Mouse (Mus musculus): ENCODE results near the gene Gm4881.
"Not testable (repeated sequence)": the region's sequence is repeated elsewhere in the genome, so short reads cannot be mapped to it uniquely, and the experiment has no call there.

The Gm4881 gene

DNA sequence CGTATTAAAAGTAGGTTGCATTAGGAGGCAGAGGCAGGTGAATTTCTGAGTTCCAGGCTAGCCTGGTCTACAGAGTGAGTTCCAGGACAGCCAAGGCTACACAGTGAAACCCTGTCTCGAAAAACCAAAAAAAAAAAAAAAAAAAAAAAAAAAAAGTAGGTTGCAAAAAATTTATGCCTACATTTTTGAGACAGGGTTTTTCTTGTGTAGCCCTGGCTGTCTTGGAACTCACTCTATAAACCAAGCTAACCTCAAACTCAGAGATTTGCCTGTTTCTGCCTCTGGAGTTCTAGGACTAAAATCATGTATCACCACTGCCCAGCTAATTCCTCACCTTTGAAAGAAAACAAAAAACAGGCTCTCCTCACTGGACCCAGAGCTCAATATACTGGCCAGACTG is 48.5 kb downstream of the Gm4881 start:
- DNase-seq (ENCODE audit: low read depth, low spot score); H3K27me3 ChIP-seq (ENCODE audit: control insufficient read depth, insufficient read depth, low read length, poor library complexity, severe bottlenecking): not testable (repeated sequence)
- H3K36me3 ChIP-seq (ENCODE audit: control insufficient read depth, insufficient read depth, low read length, poor library complexity, severe bottlenecking), result peaks cover 17% of the 10 kb centered on the region

DNA sequence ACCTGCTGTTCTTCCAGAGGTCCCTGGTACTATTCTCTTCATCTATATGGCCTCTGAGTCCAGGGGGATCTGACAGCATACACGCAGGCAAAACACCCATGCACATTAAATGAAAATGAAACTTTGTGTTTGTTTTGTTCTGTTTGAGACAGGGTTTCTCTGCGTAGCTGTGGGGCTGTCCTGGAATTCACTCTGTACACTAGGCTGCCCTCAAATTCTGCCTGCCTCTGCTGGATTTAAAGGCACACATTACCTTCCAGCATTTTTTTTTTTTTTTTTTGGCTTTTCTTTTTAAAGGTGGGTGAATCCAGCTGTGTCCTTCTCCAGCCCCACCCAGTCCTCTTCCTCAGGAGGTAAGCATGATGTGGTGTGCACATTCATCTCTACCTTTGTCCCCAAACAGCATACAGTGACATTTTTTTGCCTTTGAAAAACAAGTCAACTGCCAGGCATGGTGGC is 52.1 kb downstream of the Gm4881 start:
- Histone ChIP-seq H3K27me3 (ENCODE audit: control insufficient read depth, insufficient read depth, low read length, poor library complexity, severe bottlenecking) (no peaks in the 10 kb centered on the region), H3K36me3 (ENCODE audit: control insufficient read depth, insufficient read depth, low read length, poor library complexity, severe bottlenecking) (peaks cover 21% of the 10 kb centered on the region)
- no peak for DNase-seq (ENCODE audit: low read depth, low spot score)

DNA sequence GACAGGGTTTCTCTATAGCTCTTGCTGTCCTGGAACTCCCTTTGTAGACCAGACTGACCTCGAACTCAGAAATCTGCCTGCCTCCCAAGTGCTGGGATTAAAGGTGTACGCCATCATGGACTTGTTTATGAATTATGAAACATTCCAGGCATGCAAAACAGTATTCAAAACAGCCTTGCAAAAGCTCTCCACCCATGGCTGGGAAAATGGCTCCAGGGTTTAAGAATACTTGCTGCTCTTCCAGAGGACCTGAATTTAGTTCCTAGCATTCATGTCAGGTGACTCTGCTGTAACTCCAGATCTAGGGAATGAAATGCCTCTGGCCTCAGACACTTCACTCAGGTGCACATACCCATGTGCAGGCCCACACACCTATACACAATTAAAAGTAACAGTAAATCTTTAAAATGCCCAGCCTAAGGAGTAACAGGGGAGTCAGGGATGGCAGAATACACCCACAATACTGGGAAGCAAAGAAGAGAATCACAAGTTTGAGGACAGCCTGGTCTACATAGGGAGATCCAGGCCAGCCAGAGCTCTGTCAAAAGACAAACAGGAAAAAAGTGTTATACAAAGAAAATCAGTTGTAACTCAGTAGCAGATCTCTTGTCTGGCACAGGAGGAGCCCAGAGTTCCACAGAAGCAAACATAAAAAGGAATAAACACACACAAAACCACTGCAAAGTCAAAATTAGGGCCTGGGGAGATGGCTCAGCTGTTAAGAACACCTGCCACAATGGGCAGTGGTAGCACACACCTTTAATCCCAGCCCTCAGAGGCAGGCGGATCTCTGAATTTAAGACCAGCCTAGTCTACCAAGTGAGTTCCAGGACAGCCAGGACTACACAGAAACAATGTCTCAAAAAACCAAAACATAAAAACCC is 52.8 kb downstream of the Gm4881 start:
- DNase-seq (ENCODE audit: low read depth, low spot score), result no peak

DNA sequence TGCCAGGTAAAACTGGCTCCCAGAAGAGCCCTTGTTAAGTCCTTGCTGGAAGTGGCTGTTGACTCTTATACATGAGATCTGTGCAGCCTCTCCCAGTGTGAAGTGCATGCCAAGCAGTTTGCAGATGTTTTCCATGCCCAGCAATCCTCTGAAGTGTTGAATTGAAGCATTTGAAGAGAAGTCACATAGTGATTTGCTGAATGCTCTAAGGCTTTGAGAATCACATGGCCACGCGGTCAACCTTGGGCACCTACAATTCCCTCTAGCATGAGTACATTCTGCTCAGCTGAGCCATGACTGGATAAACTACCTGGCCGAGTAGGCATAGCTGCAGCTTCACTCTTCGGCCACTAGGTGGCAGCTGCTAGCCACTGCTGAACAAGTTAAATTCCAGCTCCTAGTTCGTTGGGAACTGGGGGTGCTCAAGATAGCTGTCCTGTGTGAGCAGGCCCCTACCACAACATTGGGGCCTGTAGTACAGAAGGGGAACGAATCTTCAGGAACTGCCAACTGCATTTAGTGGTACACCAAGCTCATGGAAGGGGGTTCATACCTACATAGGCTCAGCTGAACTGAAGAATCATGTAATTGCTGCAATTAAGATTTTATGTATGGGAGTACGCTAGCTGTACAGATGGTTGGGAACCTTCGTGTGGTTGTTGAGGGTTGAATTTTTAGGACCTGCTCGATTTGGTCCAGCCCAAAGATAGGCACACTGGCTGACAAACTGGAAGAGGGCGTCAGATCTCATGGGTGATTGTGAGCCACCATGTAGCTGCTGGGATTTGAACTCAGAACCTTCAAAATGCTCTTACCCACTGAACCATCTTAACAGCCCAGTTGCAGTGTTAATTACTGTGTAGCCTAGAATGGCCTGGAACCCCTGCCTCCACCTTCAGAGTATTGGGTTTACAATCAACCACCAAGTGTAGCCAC is 53.7 kb downstream of the Gm4881 start:
- H3K36me3 ChIP-seq (ENCODE audit: control insufficient read depth, insufficient read depth, low read length, poor library complexity, severe bottlenecking), result peaks cover 26% of the 10 kb centered on the region
- peak; percentile 88 for DNase-seq (ENCODE audit: low read depth, low spot score)
- H3K27me3 ChIP-seq (ENCODE audit: control insufficient read depth, insufficient read depth, low read length, poor library complexity, severe bottlenecking), result no peaks in the 10 kb centered on the region

More for the DNA sequence above, 52.8 kb downstream of the Gm4881 start:
- peaks cover 24% of the 10 kb centered on the region for H3K36me3 ChIP-seq (ENCODE audit: control insufficient read depth, insufficient read depth, low read length, poor library complexity, severe bottlenecking)
- H3K27me3 ChIP-seq (ENCODE audit: control insufficient read depth, insufficient read depth, low read length, poor library complexity, severe bottlenecking), result no peaks in the 10 kb centered on the region

DNA sequence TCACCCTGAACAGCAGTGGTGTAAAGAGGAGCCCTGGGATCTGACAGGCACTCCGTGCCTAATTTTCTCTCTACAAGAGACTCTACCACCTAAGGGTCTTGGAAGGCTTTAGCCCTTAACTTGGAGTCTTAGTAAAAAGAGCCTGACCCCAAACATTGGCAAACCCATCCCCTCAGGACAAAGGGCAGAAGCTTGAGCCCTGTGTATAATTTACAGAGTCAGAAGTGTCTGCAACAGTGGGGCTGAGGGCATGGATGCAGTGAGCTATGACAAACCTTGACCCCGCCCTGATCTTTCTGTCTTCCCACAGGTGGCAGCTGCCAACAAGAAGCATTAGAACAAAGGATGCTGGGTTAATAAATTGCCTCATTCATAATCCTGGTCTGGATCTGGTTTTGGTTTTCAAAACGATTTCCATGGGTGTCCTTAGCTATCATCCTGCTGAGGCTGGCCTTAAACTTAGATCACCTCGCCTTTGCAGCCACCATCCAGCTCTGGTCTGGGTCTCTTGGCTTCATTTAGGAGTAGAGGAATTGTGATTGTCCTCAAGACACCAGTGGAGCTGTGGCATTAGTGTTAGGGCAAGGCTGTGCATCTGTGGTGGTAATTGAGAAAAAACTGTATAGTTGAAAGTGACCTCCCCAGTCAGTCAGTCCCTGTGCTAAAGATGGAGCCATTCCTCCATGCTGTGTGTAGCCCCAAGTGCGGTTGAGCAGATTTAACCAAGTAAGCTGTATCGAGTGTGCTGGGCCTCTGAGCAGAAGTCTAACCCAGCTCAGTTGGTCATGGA is 54.7 kb downstream of the Gm4881 start:
- H3K36me3 ChIP-seq (ENCODE audit: control insufficient read depth, insufficient read depth, low read length, poor library complexity, severe bottlenecking), result peaks cover 26% of the 10 kb centered on the region
- H3K27me3 ChIP-seq (ENCODE audit: control insufficient read depth, insufficient read depth, low read length, poor library complexity, severe bottlenecking), result no peaks in the 10 kb centered on the region
- no peak for DNase-seq (ENCODE audit: low read depth, low spot score)

DNA sequence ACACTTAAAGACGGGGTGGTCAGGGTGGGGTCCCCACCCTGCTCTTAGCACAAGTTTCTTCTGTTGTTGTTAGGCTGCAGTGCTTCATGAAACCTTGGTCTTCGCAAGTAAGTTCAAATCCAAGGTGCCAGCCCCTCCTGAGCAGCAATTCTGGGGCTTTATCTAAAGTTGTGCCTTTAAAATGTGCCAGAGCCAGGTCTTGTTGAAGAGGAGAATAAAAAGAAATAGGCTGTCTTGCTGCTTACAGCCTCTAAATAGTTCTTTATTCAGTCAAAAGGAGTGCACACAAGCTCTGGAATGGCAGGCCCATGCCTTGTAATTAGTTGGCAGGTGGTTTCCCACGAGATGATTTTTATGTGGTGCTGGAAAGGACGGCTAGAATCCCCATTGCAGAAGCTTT is 57.2 kb downstream of the Gm4881 start:
- no peaks in the 10 kb centered on the region for H3K27me3 ChIP-seq (ENCODE audit: control insufficient read depth, insufficient read depth, low read length, poor library complexity, severe bottlenecking)
- H3K36me3 ChIP-seq (ENCODE audit: control insufficient read depth, insufficient read depth, low read length, poor library complexity, severe bottlenecking), result peaks cover 26% of the 10 kb centered on the region
- DNase-seq (ENCODE audit: low read depth, low spot score), result no peak

DNA sequence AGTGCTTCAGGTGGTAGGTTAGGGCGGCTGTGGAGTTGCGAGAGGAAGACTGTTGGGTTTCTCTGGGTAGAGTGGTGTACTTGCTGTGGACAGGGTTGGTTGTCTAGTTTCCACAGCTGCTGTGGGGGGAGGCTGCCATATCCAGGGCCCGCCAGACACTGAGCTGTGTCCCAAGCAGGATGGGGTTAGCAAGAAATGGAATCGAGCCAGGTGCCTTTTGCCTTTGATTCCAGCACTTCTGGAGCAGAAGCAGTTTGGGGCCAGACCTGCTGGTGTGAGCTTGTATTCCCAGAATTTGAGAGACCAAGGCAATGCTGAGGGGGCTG is 58.0 kb downstream of the Gm4881 start:
- no peak for DNase-seq (ENCODE audit: low read depth, low spot score)
- H3K36me3 ChIP-seq (ENCODE audit: control insufficient read depth, insufficient read depth, low read length, poor library complexity, severe bottlenecking), result peaks cover 26% of the 10 kb centered on the region
- no peaks in the 10 kb centered on the region for H3K27me3 ChIP-seq (ENCODE audit: control insufficient read depth, insufficient read depth, low read length, poor library complexity, severe bottlenecking)

DNA sequence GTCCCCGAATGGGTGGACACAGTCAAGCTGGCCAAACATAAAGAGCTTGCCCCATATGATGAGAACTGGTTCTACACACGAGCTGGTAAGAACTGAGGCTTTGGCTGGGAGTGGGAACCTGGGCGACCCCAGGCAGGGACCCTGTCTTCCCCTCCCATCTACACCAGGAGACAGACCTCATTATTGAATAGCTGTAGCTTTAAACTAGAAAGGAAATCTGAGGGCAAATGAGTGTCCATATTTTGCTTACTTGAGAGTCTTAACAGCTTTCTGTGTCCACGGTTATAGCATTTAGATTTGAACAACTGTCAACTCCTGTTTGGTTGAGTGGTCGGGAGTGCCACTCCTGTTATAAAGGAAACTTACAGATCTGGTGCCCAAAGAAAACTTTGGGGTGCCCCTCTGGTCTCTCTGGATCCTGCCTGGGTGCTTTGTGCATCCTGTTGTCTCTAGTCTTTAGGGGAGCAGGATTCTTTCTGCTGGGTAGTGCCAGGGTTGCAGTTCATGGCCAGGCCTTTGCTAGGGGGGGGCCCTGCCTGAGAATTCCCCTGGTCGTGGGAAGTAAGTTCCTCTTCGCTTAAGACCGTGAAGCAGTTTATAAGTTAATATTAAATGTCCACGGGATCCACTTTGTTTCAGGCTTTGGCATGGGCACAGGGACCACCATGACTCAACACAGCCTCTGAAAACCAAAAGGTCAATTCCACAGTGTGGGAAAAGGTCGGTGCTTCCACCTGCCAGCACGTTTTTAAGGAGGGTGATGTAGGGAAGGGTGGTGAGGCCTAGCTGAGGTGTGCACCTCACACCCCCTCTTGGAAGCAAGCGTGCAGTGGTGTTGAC is 58.6 kb downstream of the Gm4881 start:
- Histone ChIP-seq H3K36me3 (ENCODE audit: control insufficient read depth, insufficient read depth, low read length, poor library complexity, severe bottlenecking) (peaks cover 26% of the 10 kb centered on the region), H3K27me3 (ENCODE audit: control insufficient read depth, insufficient read depth, low read length, poor library complexity, severe bottlenecking) (no peaks in the 10 kb centered on the region)
- DNase-seq (ENCODE audit: low read depth, low spot score), result no peak

DNA sequence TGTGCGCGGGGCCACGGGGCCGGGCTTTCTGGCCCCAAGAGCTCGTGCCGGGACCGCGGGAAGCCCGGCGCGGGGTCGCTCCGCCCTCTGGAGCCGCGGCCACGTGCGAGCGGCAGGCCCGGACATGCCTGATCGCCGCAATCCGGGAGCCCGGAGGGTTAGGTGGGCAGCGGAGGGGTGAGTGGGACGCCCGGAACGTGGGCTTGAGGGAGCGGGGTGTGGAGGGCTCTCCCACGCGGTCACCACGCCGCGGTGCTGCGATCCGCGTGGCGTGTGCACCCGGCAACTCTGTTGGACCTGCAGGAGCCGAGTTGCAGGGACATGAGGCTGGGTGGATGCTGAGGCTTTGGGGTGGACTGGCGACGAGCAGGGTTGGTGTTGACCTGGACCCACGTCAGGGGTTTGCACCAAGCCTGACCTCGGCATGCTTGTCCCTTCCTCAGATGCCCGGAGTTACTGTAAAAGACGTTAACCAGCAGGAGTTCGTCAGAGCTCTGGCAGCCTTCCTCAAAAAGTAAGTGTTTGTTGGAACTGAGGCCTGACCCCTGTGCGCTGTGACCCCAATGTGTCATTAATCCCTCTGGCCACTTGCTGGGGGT is 59.5 kb downstream of the Gm4881 start:
- no peak for DNase-seq (ENCODE audit: low read depth, low spot score)
- peaks cover 22% of the 10 kb centered on the region for H3K36me3 ChIP-seq (ENCODE audit: control insufficient read depth, insufficient read depth, low read length, poor library complexity, severe bottlenecking)
- no peaks in the 10 kb centered on the region for H3K27me3 ChIP-seq (ENCODE audit: control insufficient read depth, insufficient read depth, low read length, poor library complexity, severe bottlenecking)

DNA sequence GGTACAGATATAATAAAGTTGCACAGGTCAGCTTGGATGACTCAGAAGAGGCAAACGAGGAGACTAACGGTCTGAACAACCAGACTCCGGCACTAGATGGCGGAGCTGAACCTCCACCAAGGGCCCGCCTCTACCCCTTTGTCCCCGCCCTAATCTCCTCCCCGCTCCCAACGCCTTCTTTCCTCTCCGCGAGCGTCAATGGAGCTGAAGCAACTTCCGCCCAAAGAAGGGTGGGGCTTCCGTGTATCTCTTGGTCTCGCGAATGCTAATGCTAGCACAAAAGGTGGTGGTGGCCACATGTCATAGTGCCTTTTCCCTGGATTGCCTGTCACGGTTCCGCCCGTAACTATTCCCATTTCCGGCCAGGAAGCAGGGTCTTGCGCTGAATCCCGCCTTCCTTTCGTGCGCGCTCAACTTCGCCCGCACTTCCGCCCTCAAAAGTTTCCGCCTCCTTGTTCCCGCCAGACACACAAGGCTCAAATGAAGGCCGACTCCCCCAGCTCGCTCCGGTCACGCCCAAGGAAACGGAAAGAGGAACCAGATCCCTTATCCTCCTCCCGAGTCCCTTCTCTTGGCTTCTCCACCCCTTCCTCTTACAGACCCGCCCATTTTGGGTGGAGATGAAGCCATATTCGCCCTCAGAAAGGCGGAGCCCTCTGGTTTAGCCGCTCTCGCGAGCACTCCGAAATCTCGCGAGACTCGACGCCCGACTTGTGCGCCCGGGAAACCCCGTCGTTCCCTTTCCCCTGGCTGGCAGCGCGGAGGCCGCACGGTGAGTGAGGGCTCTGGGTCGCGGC is 60.2 kb downstream of the Gm4881 start, which contains the start of gene Rps19:
Gene Rps19, plus strand, starts transcription at position 476 of the 797 bp plus-strand sequence.
- Histone ChIP-seq H3K27me3 (ENCODE audit: control insufficient read depth, insufficient read depth, low read length, poor library complexity, severe bottlenecking) (no peaks in the 10 kb centered on the region), H3K36me3 (ENCODE audit: control insufficient read depth, insufficient read depth, low read length, poor library complexity, severe bottlenecking) (peaks cover 21% of the 10 kb centered on the region)
- peak; percentile 99 for DNase-seq (ENCODE audit: low read depth, low spot score)

DNA sequence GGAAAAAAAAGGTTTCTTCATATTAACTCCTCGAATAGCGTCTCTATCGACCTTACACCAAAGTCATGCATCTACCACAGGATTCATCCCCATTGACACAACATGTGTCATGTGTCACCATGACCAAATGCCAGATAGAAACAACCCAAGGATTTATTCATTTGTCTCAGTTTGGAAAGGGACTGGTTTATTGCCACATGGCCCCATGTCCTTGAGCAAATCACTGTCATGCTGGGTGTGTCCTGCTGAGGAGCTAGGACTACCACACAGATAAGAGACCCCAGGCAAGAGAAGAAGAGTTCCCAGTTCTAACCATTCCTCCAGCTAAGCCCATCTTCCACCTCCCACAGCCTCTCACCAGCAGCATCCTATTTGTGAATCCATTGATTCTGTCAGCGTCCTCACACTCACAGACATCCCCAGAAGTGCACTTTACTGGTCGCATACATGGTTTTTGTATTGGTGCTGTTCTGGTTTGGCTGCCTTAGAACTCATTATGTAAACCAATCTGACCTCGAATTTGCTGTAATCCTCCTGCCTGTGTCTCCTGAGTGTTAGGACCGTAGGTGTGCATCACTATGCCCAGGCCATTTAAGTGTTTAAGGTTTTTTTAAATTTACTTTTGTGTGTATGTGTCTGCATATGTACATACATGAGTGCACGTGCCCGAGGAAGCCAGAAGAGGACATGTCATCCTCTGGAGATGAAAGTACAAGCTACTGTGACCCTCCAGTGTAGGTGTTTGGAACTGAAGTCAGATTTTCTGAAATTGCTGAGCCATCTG is 61.7 kb downstream of the Gm4881 start:
- Histone ChIP-seq H3K27me3 (ENCODE audit: control insufficient read depth, insufficient read depth, low read length, poor library complexity, severe bottlenecking) (no peaks in the 10 kb centered on the region), H3K36me3 (ENCODE audit: control insufficient read depth, insufficient read depth, low read length, poor library complexity, severe bottlenecking) (peaks cover 9% of the 10 kb centered on the region)
- no peak for DNase-seq (ENCODE audit: low read depth, low spot score)

DNA sequence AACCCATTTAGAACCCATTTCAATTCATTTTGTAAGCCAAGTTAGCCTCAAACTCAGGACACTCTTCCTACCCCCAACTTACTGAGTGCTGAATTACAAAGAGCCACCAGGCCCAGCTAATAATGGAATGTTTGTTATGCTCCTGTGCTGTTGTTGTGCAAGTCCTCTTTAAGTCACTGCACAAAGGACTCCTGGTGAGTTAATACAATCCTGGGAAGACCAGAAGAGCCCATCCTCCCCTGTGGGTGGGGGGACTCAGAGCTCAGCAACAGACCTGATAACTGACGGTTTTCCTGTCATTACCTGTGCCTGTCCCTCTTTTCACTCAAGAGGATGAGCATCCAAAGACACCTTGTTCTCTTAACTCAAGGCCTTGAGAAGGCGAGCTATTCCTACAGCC is 64.7 kb downstream of the Gm4881 start:
- Histone ChIP-seq H3K27me3 (ENCODE audit: control insufficient read depth, insufficient read depth, low read length, poor library complexity, severe bottlenecking) (no peaks in the 10 kb centered on the region), H3K36me3 (ENCODE audit: control insufficient read depth, insufficient read depth, low read length, poor library complexity, severe bottlenecking) (no peaks in the 10 kb centered on the region)
- no peak for DNase-seq (ENCODE audit: low read depth, low spot score)

All from splenic B cell, adult 2 months (primary cell).